Mouse (Mus musculus) cerebral cortex, adult 2 months (tissue): ENCODE data around the gene Gnas.

ENCODE experiments used
- WGBS: fragments of 180-500 bp; shearing (Covaris S2); methylation state at CpG from one replicate; pipeline ENCODE4 v1.1.7; 2018; 5-methylcytosine and 5-hydroxymethylcytosine counted together

Gnas gene

DNA sequence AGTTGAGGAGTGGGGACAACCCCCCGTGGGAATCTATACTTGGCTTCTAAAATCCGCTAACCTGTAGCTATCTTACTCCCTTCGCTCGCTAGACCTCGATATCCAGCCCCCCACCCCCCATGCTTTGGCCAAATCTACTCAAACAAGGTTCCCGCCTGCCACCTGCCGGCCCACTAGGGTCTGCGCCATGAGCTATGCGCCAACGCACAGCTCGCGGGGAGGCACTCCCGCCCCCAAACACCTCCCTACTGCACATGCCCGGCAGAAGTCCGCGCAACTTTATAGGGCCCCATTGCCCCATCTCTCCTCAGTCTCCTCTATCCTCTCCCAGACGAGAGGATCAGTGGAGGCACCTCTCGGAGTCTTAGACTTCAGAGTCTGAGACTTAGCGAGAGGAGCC is at the start of gene Gnas:
TSS of gene Gnas (plus strand) at position 310 of the 400 bp plus-strand sequence.
- WGBS: 51% methylated on average over 19 of the region's 19 CpGs

DNA sequence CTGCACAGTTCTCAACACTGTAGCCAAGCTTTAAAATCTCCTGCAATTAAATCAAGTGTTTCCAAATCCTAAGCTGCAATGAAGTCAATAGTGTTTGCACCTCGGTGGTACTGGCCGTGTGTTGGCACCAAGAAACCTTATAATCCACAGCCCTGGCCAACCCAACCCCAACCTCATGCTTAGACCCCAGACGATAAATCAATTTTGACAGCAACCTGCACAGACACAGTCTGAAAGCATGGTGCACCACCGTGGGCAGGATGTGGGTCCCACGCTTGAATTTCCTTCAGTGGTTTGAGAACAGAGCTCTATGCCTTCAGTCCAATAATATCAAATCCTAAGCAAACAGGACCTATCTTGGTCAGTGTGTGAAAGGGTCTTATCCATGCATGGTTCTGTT is 41.7 kb upstream of the Gnas start:
- 92% methylated on average over 5 of the region's 5 CpGs for WGBS

DNA sequence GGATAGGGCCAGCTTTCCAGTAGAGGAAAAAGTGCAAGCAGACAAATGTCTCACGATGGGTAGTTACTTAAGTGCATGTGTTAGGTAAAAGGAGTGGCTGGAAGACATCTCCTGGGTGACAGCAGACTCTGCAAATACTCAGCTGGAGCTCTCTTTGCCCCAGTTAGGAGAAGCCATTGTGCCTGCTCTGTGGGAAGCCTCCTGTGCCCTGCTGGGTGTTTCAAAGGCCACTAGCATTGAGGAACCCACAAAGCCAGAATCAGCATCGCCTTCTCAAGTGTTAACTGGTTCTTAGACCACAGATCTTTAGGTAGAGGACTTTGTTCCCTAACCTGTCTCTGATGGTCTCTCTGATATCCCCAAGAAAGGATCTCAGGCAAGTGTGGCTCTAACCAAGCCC is 26.8 kb upstream of the Gnas start:
- WGBS: 67% methylated on average over 2 of the region's 2 CpGs

DNA sequence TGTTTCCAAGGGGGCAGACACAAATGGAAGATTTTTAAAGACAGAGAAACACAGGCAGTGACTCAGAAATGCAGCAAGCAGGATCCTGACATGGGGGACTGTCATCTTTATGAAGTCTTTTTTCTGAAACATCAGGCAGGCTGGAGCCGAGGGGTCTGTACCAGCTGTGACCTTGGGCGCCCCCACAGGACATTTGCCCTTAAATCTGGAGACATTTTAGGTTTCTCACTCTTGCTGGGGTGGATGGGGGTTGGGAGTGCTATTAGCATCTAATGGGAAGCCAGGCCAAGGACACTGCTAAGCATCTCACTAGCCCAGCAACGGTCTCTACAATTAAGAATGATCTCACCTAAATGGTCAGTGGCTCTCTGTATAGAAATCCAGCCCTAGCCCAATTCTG is 24.1 kb upstream of the Gnas start:
- 62% methylated on average over 3 of the region's 3 CpGs for WGBS

- WGBS: 42% methylated on average over 4 of the region's 4 CpGs
These were observed 23.0 kb upstream of the Gnas start for GRCm38 (mm10) chr2:174260908-174261800.

- 46% methylated on average over 6 of the region's 6 CpGs for WGBS
These were observed 22.3 kb upstream of the Gnas start for GRCm38 (mm10) chr2:174261801-174262200.

- WGBS: 42% methylated on average over 5 of the region's 5 CpGs
These were observed 20.9 kb upstream of the Gnas start for GRCm38 (mm10) chr2:174263110-174263815.

DNA sequence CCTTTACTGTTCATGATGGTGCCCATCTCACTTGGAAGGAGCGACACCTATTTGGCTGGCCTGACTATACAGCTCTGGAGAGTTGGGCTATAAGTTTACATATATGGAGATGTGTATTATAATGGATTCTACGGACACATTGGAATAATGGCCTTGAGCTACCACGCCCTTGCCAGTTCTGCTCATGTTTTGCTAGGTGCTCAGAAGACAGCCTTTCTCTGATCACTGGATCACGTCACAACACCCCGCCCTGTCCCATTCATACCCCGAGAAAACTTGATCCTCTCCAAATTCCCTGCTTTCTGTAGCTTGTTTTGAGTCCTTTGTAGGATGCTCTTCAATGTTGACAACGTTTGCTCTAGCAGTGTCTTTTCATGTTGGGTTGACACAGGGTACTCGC is 19.9 kb upstream of the Gnas start:
- 89% methylated on average over 8 of the region's 8 CpGs for WGBS

- 96% methylated on average over 7 of the region's 7 CpGs for WGBS
These were observed 13.7 kb upstream of the Gnas start for GRCm38 (mm10) chr2:174270416-174270815.

GRCm38 (mm10) chr2:174271459-174271858 is 12.7 kb upstream of the Gnas start:
- 86% methylated on average over 6 of the region's 6 CpGs for WGBS

DNA sequence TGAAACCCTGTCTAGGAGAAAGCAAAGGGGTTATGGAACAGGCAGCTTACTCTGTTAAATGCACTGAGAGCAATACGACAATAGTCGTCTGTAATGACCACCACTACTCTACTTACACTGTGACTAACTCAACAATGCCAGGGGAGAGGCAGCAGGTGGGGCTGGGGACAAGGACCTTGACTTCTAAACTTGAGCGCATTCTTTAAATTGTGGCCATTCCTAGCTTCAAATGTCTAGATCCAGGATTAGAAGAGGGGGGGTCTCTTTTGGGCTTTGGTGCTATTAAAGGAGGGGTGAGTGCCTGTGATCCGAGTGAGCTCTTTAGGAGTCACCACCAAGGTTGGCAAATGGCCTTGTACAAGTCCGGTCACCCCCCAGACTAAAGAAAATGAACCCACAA is 11.0 kb upstream of the Gnas start:
- WGBS: 92% methylated on average over 5 of the region's 5 CpGs

DNA sequence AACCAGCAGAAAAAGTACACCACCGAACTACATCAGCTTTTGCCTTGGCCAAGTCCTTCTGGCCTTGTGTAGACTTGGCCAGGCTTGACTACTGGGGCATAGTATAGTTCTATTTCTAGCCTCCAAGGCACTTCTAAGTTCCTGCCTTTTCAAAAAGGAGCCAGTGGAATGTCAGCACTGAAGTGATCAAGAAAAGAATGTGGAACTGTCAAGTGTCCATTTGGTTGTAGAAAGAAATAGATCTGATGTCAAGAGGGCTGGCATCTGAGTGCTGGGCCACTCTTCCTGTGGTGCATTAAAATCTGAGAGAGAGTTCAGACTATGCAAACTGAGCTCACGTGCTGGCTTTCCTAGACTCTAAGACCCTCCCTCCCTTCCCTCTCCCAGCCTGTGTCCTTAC is 10.2 kb upstream of the Gnas start:
- 81% methylated on average over 2 of the region's 2 CpGs for WGBS

DNA sequence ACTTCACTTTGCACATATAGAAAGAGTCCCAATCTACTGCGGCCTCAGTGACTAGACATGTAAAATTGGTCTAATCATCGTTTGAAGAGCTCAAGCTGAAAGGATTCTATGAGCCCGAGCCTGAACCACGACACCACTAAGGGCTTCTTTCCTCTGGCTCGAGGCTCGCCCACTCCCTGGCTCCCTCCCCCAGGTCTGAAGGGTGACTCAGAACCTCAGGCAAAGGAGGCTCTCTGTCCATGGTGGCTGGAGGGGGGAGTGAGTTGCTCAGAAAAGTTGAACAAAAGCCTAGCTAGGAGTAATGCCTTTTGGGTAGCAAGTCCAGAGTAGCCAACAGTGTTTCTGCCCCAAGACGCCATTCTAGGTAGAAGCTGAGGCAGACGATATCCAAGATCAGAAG is 4.3 kb upstream of the Gnas start:
- WGBS: 66% methylated on average over 8 of the region's 8 CpGs

DNA sequence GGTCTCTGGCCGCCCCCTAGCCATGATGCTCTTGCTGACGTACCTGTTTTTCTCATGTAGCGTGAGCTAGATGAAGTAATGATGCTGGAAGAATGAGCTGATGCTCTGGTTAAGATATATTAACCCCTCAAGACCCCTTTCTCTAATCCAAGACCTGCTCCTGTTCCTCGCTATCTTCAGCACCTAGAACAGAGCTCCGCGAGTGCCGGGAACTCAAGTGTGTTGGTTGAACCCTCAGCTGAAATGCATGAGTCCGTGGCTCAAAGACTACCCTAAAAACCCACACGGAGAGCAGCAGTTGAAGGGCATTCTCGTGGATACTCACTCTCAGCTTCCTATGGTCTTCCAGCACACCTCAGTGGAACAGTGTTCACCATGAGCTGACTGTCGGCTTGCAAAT is 779 bp upstream of the Gnas start:
- WGBS: 53% methylated on average over 11 of the region's 11 CpGs

DNA sequence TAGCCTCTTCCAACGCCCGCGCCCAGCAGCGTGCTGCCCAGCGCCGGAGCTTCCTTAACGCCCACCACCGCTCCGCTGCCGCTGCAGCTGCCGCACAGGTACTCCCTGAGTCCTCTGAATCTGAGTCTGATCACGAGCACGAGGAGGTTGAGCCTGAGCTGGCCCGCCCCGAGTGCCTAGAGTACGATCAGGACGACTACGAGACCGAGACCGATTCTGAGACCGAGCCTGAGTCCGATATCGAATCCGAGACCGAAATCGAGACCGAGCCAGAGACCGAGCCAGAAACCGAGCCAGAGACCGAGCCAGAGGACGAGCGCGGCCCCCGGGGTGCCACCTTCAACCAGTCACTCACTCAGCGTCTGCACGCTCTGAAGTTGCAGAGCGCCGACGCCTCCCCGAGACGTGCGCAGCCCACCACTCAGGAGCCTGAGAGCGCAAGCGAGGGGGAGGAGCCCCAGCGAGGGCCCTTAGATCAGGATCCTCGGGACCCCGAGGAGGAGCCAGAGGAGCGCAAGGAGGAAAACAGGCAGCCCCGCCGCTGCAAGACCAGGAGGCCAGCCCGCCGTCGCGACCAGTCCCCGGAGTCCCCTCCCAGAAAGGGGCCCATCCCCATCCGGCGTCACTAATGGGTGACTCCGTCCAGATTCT is 812 bp downstream of the Gnas start:
- 58% methylated on average over 58 of the region's 58 CpGs for WGBS

GRCm38 (mm10) chr2:174285921-174286470 is 1.9 kb downstream of the Gnas start:
- WGBS: 48% methylated on average over 34 of the region's 34 CpGs

GRCm38 (mm10) chr2:174287921-174288320 is 3.8 kb downstream of the Gnas start:
- 41% methylated on average over 7 of the region's 7 CpGs for WGBS

GRCm38 (mm10) chr2:174288673-174289430 is 4.7 kb downstream of the Gnas start:
- WGBS: 64% methylated on average over 12 of the region's 12 CpGs

DNA sequence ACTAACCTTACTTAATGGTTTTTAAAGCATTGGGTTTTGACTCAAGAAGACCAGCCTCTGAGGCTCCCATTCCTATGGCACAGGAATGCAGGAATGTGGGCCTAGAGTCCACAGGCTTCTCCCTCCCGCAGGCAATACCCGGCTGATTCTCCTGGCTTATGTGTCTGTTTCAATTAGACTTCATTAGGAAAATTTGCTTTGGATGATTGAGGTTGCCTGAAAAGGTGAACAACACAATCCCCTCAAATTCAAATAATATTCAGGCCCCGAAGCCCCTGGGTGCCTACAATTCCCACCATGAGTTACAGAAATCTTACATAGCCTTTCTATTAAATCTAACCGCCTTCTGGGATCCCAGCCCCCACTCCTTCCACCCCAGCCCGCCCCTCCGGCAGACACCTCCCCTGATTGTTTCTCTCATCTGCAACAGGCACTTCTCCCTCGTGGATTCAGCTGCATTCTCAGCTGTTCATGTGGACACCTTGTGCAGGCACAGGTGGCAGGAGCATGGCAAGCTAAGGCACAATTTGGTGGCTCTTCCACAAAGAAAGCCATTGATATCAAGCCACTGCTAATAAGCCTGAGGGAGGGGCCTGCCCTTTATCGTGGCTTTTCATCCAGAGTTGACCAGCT is 7.0 kb downstream of the Gnas start:
- WGBS: 63% methylated on average over 8 of the region's 8 CpGs

DNA sequence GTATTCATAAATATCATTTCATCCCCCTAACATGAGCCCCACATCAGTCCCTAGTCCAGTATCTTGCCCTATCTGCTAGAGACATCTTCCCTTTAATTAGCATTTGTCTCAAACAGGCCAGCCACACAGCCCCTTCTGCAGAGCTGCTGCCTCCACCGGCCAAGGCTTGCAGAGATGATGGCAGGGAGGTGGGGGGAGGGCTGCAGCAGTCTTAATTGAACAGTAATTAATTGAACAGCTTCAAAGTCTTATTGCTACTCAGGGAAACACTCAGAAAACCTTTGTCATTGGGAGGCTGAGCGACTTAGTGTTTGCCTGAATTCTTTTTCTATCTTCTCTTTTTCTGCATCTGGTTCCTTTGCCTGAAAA is 7.5 kb downstream of the Gnas start:
- 43% methylated on average over 2 of the region's 2 CpGs for WGBS

GRCm38 (mm10) chr2:174294457-174294856 is 10.3 kb downstream of the Gnas start:
- WGBS: 49% methylated on average over 8 of the region's 8 CpGs
